Mouse (Mus musculus) cerebellum, adult 2 months (tissue): ENCODE data around the gene Coq2. TPM values are rescaled to one million over a fixed set of nuclear protein-coding genes. Genes with fewer than 3 reads are reported as not detected.

Source experiments
- DNase-seq, 2 experiments: peaks; one replicate each; pipeline ENCODE4 v3.0.0; 2021
- H3K27ac ChIP-seq: fragments of 200-500 bp; 2 replicates; pipeline ENCODE4 v1.5.1; 2012; ENCODE audit warnings: low read length, control low read depth, inconsistent platforms; ENCODE audit not compliant: insufficient read depth
- H3K27me3 ChIP-seq: fragments of 200-500 bp; 2 replicates; pipeline ENCODE4 v1.6.1; 2012; ENCODE audit warnings: inconsistent platforms, mild to moderate bottlenecking, low read length, moderate library complexity; ENCODE audit not compliant: control insufficient read depth, insufficient read depth
- H3K4me1 ChIP-seq: fragments of 200-500 bp; 2 replicates; pipeline ENCODE4 v1.6.1; 2011; ENCODE audit warnings: low read length; ENCODE audit not compliant: control insufficient read depth, insufficient read depth
- H3K4me3 ChIP-seq: fragments of 200-500 bp; replicated peaks from 2 replicates; pipeline ENCODE3; 2011; ENCODE audit warnings: mild to moderate bottlenecking, low read depth, low read length, control low read depth; ENCODE audit not compliant: insufficient read depth
- CTCF ChIP-seq: fragments of 200-500 bp; IDR thresholded peaks from 2 replicates; pipeline ENCODE4 v1.5.1; 2011; ENCODE audit warnings: low read depth, mild to moderate bottlenecking, control low read depth, low read length, moderate library complexity, borderline replicate concordance; ENCODE audit not compliant: insufficient read depth
- POLR2A ChIP-seq: fragments of 200-500 bp; IDR thresholded peaks from 2 replicates; pipeline ENCODE4 v1.6.1; 2011; ENCODE audit warnings: low read length, control low read depth, borderline replicate concordance; ENCODE audit not compliant: insufficient read depth
- WGBS: fragments of 180-500 bp; shearing (Covaris S2); methylation state at CpG from one replicate; pipeline ENCODE4 v1.1.7; 2018; 5-methylcytosine and 5-hydroxymethylcytosine counted together
- polyA plus RNA-seq: library from polyadenylated mRNA; depleted of rRNA; stranded (reverse); fragments of >200 nt; gene quantifications from 2 replicates; pipeline ENCODE4 v1.2.3, GENCODE M21; 2012

The Coq2 gene
- polyA plus RNA-seq, 1 experiment = 112 TPM

- Histone ChIP-seq H3K27ac (no peak overlapping the region), H3K4me1 (no peaks in the 10 kb centered on the region), H3K27me3 (no peaks in the 10 kb centered on the region), H3K4me3 (no peak overlapping the region)
- over 99% methylated on average over 2 of the region's 2 CpGs for WGBS
- TF ChIP-seq CTCF (no peak), POLR2A (no peak)
- no peak for DNase-seq
Measured at GRCm38 (mm10) chr5:100704272-100704671, 29.3 kb upstream of the Coq2 start.

- Histone ChIP-seq H3K4me1 (no peaks in the 10 kb centered on the region), H3K27me3 (no peaks in the 10 kb centered on the region), H3K27ac (no peak overlapping the region), H3K4me3 (no peak overlapping the region)
- TF ChIP-seq POLR2A = no peak
- WGBS = 92% methylated on average over 3 of the region's 3 CpGs
- DNase-seq = no peak
Measured at GRCm38 (mm10) chr5:100702325-100702724, 27.4 kb upstream of the Coq2 start.

- Histone ChIP-seq H3K27me3 (no peaks in the 10 kb centered on the region), H3K27ac (no peak overlapping the region), H3K4me3 (no peak overlapping the region), H3K4me1 (no peaks in the 10 kb centered on the region)
- TF ChIP-seq POLR2A (no peak), CTCF (no peak)
- no peak for DNase-seq
- WGBS = 84% methylated on average over 13 of the region's 13 CpGs
Measured at GRCm38 (mm10) chr5:100700861-100701620, 26.1 kb upstream of the Coq2 start.

- DNase-seq = no peak
- 64% methylated on average over 2 of the region's 2 CpGs for WGBS
- H3K4me3 ChIP-seq = no peak overlapping the region
- TF ChIP-seq CTCF = no peak
- no peak for TF ChIP-seq POLR2A
- no peaks in the 10 kb centered on the region for H3K27me3 ChIP-seq
- H3K4me1 ChIP-seq = no peaks in the 10 kb centered on the region
- no peak overlapping the region for H3K27ac ChIP-seq
Measured at GRCm38 (mm10) chr5:100697886-100698285, 22.9 kb upstream of the Coq2 start.

- Histone ChIP-seq H3K4me3 (no peak overlapping the region), H3K27me3 (no peaks in the 10 kb centered on the region), H3K27ac (no peak overlapping the region), H3K4me1 (no peaks in the 10 kb centered on the region)
- TF ChIP-seq POLR2A (no peak), CTCF (no peak)
- no peak for DNase-seq
- 74% methylated on average over 2 of the region's 2 CpGs for WGBS
Measured at GRCm38 (mm10) chr5:100697398-100697797, 22.5 kb upstream of the Coq2 start.

- Histone ChIP-seq H3K27ac (no peak overlapping the region), H3K4me3 (no peak overlapping the region), H3K27me3 (no peaks in the 10 kb centered on the region), H3K4me1 (no peaks in the 10 kb centered on the region)
- 64% methylated on average over 4 of the region's 4 CpGs for WGBS
- TF ChIP-seq POLR2A = no peak
- no peak for TF ChIP-seq CTCF
- no peak for DNase-seq
Measured at GRCm38 (mm10) chr5:100685631-100686030, 10.7 kb upstream of the Coq2 start.

- H3K27ac ChIP-seq = no peak overlapping the region
- 63% methylated on average over 6 of the region's 6 CpGs for WGBS
- H3K4me1 ChIP-seq = no peaks in the 10 kb centered on the region; the same call in 1 of the 2 replicates
- no peaks in the 10 kb centered on the region for H3K27me3 ChIP-seq
- TF ChIP-seq CTCF (no peak), POLR2A (no peak)
- no peak overlapping the region for H3K4me3 ChIP-seq
- no peak for DNase-seq
Measured at GRCm38 (mm10) chr5:100680542-100680933, 5.6 kb upstream of the Coq2 start.

- Histone ChIP-seq H3K27me3 (no peaks in the 10 kb centered on the region), H3K4me1 (no peaks in the 10 kb centered on the region; the same call in 1 of the 2 replicates), H3K27ac (no peak overlapping the region), H3K4me3 (no peak overlapping the region)
- DNase-seq = no peak
- 56% methylated on average over 18 of the region's 18 CpGs for WGBS
- TF ChIP-seq CTCF (no peak), POLR2A (no peak)
Measured at GRCm38 (mm10) chr5:100679911-100680541, 5.1 kb upstream of the Coq2 start.
